Mouse (Mus musculus): ENCODE measurements at regions not wholly inside any gene's neighbourhood (a gene's known extent, or its start where the extent isn't known, plus 50 kb on each side); places are given as distances from the start of the nearest gene placed in this dataset.

DNA sequence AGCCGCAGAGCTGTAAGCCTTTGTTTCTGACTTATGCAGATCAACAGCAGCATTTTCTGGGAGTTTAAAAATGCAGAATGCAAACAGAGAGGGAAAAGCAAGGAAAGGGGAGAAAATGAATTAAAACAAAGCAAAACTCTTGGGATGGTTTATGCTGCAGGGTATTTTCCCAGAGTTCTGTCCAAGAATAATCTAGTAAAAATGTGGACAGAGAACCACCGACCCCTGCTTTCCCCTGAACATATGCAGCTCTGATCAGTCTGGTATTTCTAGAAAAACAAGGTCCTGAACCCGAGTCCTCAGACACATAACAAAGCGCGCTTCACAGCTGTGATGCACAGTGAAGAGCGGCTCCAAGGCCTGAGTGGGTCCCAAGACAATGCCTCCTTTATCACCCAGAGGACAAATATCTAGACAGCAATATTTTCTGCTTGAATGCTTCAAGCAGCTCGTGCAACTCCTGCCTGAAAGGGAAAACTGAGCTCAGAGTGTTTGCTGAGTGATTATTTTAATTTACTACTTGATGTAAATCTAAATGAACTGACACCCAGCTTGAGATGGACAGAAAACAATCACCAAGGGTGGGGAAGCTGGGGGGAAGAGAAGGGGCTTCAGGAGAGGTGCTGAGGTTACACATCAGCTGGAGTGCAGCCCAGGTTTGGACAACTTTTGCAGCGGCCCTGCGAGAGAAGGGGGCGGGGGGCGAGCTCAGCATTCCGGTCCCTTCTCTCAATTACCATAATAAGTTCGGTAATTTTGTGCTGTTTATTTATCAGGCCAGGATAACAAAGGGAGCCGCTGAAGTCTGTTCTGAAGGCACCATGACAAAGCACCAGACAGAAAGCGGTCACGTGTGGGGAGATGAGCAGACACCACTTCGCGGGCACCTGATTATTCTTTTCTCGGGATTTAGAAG is 853.6 kb downstream of the 5730522E02Rik start:
- TF ChIP-seq CTCF (IDR thresholded peaks at IDR 0.05; ENCODE audit: borderline replicate concordance, insufficient read depth, low read length) = no peak
- no peak for TF ChIP-seq POLR2A (IDR thresholded peaks at IDR 0.05; ENCODE audit: low read depth, low read length)
- no peak overlapping the region for H3K27ac ChIP-seq (ENCODE audit: insufficient read depth, low read length)
- no peak overlapping the region for H3K4me3 ChIP-seq (ENCODE audit: insufficient read depth, low read length)
- no peaks in the 10 kb centered on the region; the same call in 1 of the 2 replicates for H3K4me1 ChIP-seq (ENCODE audit: control insufficient read depth, insufficient read depth, low read length)

DNA sequence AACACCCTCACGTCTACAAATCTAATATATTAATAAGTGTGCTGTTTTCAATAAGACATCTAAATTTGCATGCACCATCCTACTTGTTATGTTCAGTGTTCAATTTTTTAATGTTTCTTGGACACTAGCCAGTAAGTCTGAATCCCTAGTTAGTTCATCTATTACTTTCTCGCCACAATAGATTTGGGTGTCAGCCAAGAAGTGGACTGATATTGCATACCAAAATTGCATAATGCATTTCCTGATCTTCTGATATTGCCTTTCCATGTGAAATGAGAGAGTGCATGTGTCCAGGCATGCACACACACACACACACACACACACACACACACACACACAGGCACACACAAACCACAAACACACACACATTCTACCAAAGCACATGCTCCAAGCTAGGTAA is 874.9 kb downstream of the 5730522E02Rik start:
- Histone ChIP-seq H3K4me3 (ENCODE audit: insufficient read depth, low read length) (no peak overlapping the region), H3K4me1 (ENCODE audit: control insufficient read depth, insufficient read depth, low read length) (no peaks in the 10 kb centered on the region), H3K27ac (ENCODE audit: insufficient read depth, low read length) (no peak overlapping the region)
- no peak for TF ChIP-seq CTCF (IDR thresholded peaks at IDR 0.05; ENCODE audit: borderline replicate concordance, insufficient read depth, low read length)

DNA sequence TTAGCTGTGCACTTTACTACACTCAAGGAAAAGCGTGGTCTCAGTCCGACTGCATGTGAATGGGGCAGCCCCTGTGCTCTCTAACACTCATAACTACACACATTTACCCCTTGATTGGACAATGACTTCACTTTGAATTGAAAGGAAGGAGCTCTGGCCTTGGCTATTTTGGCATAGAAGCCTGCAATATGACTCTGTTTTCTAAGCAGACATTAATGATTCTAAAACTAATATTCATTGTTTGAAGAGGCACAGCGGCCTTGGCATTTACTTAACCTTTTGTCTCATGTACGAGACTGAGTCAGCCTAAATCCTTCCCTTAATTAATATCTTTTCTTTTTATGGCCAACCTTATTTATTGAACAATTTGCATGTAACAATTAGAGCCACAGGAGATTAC is 879.9 kb downstream of the 5730522E02Rik start:
- TF ChIP-seq POLR2A (IDR thresholded peaks at IDR 0.05; ENCODE audit: low read depth, low read length) (no peak), CTCF (IDR thresholded peaks at IDR 0.05; ENCODE audit: borderline replicate concordance, insufficient read depth, low read length) (no peak)
- Histone ChIP-seq H3K27ac (ENCODE audit: insufficient read depth, low read length) (no peak overlapping the region), H3K4me3 (ENCODE audit: insufficient read depth, low read length) (no peak overlapping the region), H3K4me1 (ENCODE audit: control insufficient read depth, insufficient read depth, low read length) (no peaks in the 10 kb centered on the region)

DNA sequence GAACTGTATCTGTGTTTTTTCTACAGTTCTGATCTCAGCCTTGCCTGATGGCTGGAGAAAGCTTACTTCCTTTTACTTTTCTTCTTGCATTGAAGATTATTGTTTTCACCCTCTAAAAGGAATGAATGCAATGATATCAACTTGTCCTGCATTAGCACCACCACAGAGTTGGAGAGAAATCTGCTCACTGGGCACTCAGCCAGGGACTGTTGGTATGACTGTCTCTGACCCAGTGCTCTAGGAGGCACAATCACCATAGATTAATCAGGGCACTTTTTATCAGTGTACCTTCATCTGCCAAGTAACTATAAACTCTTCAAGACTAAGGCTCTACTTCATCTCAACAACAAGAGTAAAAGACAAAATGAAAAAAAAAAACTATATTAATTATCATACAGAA is 888.1 kb downstream of the 5730522E02Rik start:
- Histone ChIP-seq H3K4me3 (ENCODE audit: insufficient read depth, low read length) (no peak overlapping the region), H3K27ac (ENCODE audit: insufficient read depth, low read length) (no peak overlapping the region), H3K4me1 (ENCODE audit: control insufficient read depth, insufficient read depth, low read length) (no peaks in the 10 kb centered on the region)
- TF ChIP-seq POLR2A (IDR thresholded peaks at IDR 0.05; ENCODE audit: low read depth, low read length) = no peak
- TF ChIP-seq CTCF (IDR thresholded peaks at IDR 0.05; ENCODE audit: borderline replicate concordance, insufficient read depth, low read length) = no peak

DNA sequence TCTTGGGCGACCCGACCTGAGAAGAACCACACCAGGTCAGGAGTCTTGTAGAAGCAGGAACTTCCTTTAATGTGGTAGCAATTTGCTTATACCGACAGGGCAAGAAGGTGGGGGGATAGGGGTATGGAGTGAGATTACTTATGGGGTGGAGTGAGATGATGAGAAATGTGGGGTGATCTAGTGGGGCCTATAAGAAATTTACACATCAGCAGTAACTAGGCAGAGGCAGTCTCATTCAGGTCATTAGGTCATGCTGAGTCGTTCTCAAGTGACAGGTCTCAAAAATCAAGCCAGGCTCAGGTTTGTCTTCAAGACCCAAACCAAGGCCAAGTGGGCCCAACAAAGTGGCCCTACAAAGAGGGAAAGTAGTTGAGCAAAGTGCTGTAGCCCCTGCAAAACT is 889.1 kb downstream of the 5730522E02Rik start:
- H3K27ac ChIP-seq (ENCODE audit: insufficient read depth, low read length) = no peak overlapping the region
- no peak overlapping the region for H3K4me3 ChIP-seq (ENCODE audit: insufficient read depth, low read length)
- no peaks in the 10 kb centered on the region for H3K4me1 ChIP-seq (ENCODE audit: control insufficient read depth, insufficient read depth, low read length)
- TF ChIP-seq CTCF (IDR thresholded peaks at IDR 0.05; ENCODE audit: borderline replicate concordance, insufficient read depth, low read length) (no peak), POLR2A (IDR thresholded peaks at IDR 0.05; ENCODE audit: low read depth, low read length) (no peak)

DNA sequence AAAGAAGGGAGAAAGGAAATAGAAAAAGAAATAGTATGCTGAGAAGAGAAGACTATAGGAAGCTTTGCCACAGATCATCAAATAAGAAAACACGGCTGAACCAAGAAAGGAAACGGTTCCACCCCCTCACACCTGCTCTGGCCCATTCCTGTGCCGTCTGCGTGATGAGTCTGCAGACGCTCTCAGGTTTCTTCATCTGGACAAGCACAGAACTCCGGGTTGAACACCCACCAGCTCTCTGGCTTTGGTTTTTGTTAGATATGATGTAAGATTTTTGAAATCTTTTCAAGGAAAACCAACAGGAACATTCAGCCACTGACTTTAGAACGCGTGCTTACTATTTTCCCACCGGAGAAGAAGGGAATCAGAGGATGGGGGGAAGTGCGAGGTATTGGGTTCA is 895.9 kb downstream of the 5730522E02Rik start:
- Histone ChIP-seq H3K27ac (ENCODE audit: insufficient read depth, low read length) (no peak overlapping the region), H3K4me1 (ENCODE audit: control insufficient read depth, insufficient read depth, low read length) (no peaks in the 10 kb centered on the region), H3K4me3 (ENCODE audit: insufficient read depth, low read length) (no peak overlapping the region)
- TF ChIP-seq POLR2A (IDR thresholded peaks at IDR 0.05; ENCODE audit: low read depth, low read length) (no peak), CTCF (IDR thresholded peaks at IDR 0.05; ENCODE audit: borderline replicate concordance, insufficient read depth, low read length) (no peak)

DNA sequence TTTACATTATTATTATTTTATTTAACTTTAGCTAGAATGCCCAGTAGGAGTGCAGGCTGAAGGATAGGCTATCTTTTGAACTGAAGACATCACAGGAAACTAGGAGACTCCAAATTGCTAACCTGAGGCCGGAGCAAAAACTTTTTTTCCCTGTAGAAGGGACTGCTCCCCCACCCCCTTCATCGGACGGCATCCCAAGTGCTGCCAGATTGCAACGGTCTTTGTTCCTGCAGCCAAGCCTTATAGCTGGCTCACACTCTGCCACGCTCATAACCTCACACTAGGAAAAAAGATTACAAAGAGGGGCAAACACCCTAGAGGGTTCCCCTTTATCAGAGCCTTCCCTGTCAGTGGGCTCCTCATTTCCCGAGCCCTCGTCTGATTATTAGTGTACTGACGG is 896.7 kb downstream of the 5730522E02Rik start:
- no peak for TF ChIP-seq POLR2A (IDR thresholded peaks at IDR 0.05; ENCODE audit: low read depth, low read length)
- no peak for TF ChIP-seq CTCF (IDR thresholded peaks at IDR 0.05; ENCODE audit: borderline replicate concordance, insufficient read depth, low read length)
- Histone ChIP-seq H3K4me3 (ENCODE audit: insufficient read depth, low read length) (no peak overlapping the region), H3K4me1 (ENCODE audit: control insufficient read depth, insufficient read depth, low read length) (no peaks in the 10 kb centered on the region), H3K27ac (ENCODE audit: insufficient read depth, low read length) (no peak overlapping the region)

DNA sequence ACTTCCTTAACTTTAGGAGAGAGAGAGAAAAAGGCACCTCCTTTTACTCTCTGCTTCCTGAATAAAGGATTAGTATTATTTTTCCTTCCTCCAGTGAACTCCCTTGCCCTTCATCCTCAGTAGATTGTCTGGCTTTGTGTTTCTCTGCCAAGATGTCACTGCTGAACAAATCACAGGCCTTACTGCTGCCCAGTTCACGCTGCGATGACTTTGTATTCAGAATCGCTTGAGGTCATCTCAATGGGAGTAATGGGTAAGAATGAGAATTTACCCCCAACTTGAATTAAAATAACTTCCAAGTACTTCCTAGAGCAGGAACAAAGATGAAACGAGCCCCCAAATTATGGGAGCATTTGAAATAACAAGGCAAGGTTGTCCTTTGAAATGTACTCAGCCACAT is 897.3 kb downstream of the 5730522E02Rik start:
- TF ChIP-seq POLR2A (IDR thresholded peaks at IDR 0.05; ENCODE audit: low read depth, low read length) = no peak
- no peak for TF ChIP-seq CTCF (IDR thresholded peaks at IDR 0.05; ENCODE audit: borderline replicate concordance, insufficient read depth, low read length)
- no peaks in the 10 kb centered on the region for H3K4me1 ChIP-seq (ENCODE audit: control insufficient read depth, insufficient read depth, low read length)
- no peak overlapping the region for H3K27ac ChIP-seq (ENCODE audit: insufficient read depth, low read length)
- H3K4me3 ChIP-seq (ENCODE audit: insufficient read depth, low read length) = no peak overlapping the region

DNA sequence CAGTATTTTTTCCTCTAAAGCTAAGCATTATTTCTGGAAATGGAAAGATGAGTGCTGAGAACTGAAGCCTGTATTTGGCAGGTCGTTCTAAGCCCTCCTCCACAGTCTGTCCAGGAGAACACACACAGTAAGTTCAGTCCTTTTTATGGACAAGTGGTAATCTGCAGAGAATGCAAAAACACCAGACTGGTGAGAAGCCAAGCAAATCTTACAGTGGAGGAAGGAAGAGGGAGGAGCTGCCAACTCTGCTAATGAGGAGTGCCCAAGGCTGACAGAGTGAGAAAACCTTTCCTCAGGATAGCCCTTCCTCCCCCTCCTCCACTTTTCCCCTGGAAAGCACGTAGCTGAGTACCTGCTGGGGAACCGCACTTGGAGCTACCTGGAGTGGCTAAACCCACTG is 899.8 kb downstream of the 5730522E02Rik start:
- no peak overlapping the region for H3K4me3 ChIP-seq (ENCODE audit: insufficient read depth, low read length)
- TF ChIP-seq CTCF (IDR thresholded peaks at IDR 0.05; ENCODE audit: borderline replicate concordance, insufficient read depth, low read length) (no peak), POLR2A (IDR thresholded peaks at IDR 0.05; ENCODE audit: low read depth, low read length) (no peak)
- H3K27ac ChIP-seq (ENCODE audit: insufficient read depth, low read length) = no peak overlapping the region
- no peaks in the 10 kb centered on the region for H3K4me1 ChIP-seq (ENCODE audit: control insufficient read depth, insufficient read depth, low read length)

DNA sequence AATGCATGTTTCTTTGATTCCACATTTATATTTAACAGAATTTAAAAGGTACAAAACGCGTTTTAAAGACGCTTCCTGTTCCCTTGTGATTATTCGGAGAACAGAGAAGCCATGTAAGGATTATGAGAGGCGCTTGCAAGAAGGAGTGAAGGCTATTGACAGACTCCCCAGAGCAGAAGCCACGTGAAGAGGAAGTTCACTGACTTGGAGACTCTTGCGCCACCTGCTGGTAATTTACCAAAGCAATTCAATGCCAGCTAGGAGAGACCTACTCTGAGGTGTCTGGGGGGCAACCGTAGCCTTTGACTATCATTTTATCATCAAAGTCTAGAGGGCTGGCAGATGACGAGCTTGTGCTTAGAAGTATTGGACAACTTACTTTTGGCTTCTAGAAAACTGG is 909.4 kb downstream of the 5730522E02Rik start:
- Histone ChIP-seq H3K4me3 (ENCODE audit: insufficient read depth, low read length) (no peak overlapping the region), H3K27ac (ENCODE audit: insufficient read depth, low read length) (no peak overlapping the region), H3K4me1 (ENCODE audit: control insufficient read depth, insufficient read depth, low read length) (no peaks in the 10 kb centered on the region)
- no peak for TF ChIP-seq POLR2A (IDR thresholded peaks at IDR 0.05; ENCODE audit: low read depth, low read length)
- TF ChIP-seq CTCF (IDR thresholded peaks at IDR 0.05; ENCODE audit: borderline replicate concordance, insufficient read depth, low read length) = peak; percentile 24; the same call in 1 of the 2 replicates
